Mouse (Mus musculus): ENCODE data around the gene Tnnc1.

The Tnnc1 gene

GRCm38 (mm10) chr14:31214684-31215083 is 6.6 kb downstream of the Tnnc1 start:
- no peak for DNase-seq (ENCODE audit: low spot score)

DNA sequence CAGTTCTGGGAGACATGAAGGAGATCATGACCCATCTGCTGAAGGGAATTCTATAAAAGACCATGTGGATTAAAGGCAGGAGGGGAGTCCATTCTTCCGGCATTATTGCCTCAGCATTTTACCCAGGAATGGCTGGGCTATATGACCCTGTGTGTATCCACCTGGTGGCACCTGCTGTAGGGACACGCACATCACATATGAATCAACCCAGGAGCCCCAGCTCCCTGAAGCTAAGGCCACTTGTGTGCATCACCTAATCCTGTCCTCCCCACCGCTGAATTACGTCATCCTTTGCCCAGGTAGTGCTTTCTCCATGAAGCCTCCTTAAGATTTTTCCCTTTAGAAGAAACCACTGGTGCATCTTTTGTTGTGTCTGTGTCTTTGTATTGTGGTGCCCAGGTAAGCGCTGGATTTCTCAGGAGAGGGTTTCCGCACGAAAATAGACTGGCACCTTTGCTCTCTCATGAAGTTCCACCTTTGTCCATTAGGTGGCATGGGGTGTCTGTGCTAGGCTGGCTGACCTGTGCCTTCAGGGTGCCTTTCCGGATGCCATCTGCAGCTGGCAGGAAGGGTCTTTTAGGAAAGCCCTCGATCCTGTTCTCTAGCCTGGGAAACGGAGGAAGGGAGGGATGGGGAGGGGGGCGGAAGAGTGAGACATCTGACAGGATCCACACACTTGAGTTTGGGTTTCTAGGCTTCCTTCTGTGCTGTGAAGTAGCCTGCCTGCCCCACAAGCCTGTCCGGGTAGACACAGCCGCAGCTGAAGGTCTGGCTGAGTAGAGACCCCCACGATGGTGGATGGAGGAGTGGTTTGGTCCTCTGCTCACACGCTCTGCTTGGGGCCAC is 7.3 kb downstream of the Tnnc1 start:
- DNase-seq (ENCODE audit: low spot score) = peak; percentile 85

DNA sequence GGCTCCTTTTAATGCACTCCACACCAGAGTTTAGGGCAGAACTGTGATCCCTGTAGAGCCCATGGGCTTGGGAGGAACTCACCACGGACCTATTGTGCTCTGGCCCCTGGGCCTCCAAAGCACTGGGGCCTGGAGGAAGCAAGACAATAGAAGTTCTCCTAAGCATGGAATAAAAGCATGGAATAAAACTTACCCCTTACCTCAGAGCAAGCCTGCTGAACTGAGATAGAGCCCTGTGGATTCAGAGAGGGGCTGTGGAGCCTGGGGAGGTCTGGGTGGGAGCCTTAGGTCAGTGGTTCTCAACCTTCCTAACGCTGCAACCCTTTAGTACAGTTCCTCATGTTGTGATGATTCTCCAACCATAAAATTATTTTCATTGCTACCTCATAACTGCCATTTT is 8.7 kb downstream of the Tnnc1 start, which contains the start of gene Nisch:
Nisch (minus strand) TSS at position 101 of the 400 bp plus-strand sequence.
- DNase-seq (ENCODE audit: low spot score) = no peak

- DNase-seq (ENCODE audit: low spot score) = peak; percentile 89
These were observed 9.6 kb downstream of the Tnnc1 start, which contains the start of gene Sema3g for GRCm38 (mm10) chr14:31217666-31218065. Gene Sema3g, plus strand, starts transcription at chr14:31217860.

GRCm38 (mm10) chr14:31226978-31227377 is 18.9 kb downstream of the Tnnc1 start:
- no peak for DNase-seq (ENCODE audit: low spot score)

DNA sequence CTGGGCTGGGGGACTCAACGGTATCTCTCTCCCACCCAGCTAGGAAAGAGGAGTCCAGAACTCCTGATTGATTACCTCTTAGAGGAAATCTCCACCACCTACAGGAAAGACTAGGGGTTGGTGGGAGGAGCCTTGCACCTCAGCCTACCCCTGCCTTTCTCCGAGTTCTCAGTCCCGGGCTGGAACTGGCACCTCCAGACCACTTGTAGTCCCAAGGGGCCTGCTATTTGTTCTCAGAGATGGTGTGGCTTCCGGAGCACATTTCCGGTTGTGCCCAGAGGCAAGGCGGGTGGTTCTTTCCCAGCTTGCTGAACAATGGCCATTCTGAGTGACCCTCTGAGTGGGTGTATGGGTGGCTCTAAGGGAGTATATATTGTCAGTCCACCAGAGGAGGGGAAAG is 20.1 kb downstream of the Tnnc1 start:
- DNase-seq (ENCODE audit: low spot score) = peak; percentile 80

DNA sequence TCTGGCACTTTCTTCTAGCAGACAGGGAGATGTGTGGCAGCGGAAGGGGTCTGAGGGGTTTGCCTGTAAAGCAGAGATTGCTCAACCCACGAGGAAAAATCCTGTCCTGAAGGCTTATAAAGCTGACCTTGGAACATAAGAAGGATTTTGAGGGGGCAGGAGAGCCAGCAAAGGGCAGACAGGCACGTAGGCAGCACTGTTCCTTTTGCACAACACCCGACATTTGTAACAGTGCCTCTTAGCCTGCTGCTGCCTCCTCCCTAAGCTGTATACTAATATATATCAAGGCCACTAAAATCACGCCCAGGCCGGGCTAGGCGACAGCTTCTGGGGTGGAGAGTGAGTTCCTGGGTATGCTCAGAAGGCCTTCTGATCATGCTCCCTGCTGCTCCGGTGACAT is 22.3 kb downstream of the Tnnc1 start:
- DNase-seq (ENCODE audit: low spot score) = no peak

DNA sequence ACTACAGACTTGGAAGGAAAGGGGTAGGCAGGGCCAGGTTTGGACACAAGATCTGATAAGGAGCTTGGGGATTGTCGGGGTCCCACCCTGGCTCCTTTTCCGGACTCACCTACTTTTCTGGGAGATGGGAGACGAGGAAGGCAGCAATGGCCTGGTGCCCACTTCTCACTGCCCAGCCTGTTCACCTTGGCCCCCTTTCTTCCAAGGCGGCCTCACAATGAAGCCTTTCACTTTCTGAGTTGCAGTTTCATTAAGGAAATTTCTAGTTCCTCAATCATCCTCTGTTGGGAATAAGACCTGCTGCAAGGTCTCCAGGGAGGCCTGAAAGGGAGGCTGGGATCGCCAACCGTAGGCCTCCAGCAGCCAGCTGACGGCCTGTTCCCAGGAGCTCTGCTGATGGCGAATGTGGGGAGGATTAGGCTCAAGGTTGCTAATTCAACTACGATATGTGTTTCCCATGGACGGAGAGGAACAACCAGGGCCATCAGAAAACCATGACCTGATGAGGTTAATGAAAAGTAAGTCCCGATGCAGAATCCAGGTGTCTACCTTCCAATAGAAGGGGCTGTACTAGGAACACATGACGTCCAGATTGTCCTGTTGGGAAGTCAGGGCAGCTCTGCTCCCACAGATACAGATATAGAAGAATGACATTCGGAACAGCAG is 24.4 kb downstream of the Tnnc1 start:
- no peak for DNase-seq (ENCODE audit: low spot score)

DNA sequence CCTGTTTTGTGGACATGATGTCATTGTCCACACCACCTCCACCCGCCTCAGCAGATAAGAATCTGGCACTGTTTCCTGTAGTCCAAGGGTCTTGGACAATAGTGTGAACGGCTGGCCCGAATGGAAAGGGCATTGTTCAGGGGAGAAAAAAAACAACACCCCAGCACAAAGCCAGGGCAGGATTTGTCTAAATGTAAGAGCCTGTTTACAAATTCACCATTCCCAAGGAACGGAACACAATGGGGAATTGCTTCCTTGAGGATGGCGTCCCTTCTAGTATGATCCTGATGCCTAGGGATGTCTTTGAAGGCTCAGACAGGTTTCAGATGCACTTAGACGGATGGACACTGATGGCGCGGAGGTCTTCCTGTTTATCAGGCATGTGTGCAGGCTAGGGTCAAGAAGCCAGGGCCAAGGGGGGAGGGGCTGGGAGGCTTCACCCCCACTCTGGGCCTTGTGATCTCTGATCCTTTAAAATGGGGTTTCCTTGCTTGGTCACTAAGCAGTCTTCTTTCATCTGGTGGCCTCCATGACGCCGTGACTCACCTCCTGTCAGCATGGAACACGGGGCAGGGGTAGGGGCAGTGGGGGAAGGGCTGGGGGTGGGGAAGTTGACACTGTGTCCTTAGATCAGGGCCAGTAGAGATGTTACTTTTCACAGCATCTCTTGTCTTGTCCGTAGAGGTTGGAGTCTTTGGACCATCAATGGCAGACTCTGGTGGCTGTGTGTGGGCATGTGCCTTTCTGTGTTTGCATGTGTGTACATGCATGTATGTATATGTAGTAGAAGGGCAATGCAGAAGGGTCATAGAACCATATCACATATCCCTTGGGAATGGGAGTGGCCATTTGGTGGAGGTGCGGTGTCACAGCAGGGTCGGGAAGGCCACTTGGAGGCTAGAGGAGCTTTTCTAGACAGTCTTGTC is 25.2 kb downstream of the Tnnc1 start:
- peak; percentile 85 for DNase-seq (ENCODE audit: low spot score)

DNA sequence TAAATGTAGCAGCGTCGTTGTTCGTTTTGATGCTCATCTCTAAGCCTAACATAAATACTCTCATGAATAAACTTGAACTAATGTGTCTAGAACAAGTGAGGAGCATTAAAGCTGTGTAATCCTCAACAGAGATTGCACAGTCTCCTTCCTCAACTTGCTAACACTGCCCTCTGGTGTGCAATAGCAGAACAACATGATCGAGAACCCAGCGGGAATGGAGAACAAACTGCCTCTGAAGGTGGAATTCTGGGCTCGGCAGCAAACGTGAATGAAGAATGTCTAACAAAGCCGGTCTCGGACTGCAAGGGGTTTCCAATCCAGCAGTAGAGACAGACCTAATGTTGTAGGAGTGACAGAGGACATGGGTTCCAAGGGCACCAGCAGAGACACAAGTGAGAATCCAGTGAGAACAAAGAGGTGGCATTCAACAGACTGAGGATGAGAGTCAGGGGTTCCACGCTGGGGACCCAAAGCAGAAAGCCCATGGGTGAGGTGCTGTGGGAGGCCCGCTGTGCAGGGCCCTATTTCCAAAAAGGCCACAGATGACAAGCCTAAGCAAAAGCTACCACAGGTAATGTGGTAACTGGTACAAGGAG is 26.0 kb downstream of the Tnnc1 start:
- peak; percentile 89 for DNase-seq (ENCODE audit: low spot score)

- DNase-seq (ENCODE audit: low spot score) = no peak
These were observed 29.2 kb downstream of the Tnnc1 start for GRCm38 (mm10) chr14:31237101-31237882.

- no peak for DNase-seq (ENCODE audit: low spot score)
These were observed 32.4 kb downstream of the Tnnc1 start for GRCm38 (mm10) chr14:31240528-31240927.

- DNase-seq (ENCODE audit: low spot score) = no peak
These were observed 36.7 kb downstream of the Tnnc1 start for GRCm38 (mm10) chr14:31244777-31245176.

- DNase-seq (ENCODE audit: low spot score) = no peak
These were observed 37.8 kb downstream of the Tnnc1 start for GRCm38 (mm10) chr14:31245946-31246345.

- no peak for DNase-seq (ENCODE audit: low spot score)
These were observed 40.3 kb downstream of the Tnnc1 start for GRCm38 (mm10) chr14:31248396-31248795.

DNA sequence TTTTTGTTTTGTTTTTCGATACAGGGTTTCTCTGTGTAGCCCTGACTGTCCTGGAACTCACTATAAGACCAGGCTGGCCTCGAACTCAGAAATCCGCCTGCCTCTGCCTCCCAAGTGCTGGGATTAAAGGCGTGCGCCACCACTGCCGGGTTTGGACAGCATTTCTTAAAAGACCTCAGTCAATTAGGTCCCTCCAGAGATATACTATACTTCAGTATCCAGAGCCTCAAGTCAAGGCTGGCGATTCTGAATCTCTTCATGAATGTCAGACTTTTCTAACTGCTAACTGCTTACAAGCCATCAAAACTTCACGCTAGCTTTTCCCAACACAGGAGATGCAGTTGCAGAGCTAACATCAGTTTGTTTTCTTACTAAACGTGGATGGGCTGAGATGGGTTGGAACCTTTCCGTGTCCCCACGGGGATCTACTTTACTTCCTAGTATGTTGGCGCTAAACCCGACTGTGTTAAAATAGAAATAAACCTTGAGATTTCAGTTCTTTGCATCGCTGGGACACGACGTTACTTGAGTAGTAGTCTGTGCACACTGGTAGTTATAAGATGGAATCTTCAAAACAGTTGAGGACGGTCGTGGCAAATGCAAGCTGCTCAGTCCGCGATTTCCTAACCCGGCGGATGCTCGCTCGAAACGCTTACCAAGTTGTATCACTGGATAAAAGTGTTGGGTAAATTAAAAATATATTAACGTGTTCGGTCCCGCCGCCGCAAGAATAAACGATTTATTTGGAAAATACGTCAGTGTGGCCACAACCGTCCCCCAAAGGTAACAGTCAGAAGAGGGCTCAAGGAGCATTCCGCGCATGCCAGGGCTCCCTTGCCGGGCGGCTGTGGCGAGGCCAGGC is 42.3 kb downstream of the Tnnc1 start:
- DNase-seq (ENCODE audit: low spot score) = peak; percentile 79

DNA sequence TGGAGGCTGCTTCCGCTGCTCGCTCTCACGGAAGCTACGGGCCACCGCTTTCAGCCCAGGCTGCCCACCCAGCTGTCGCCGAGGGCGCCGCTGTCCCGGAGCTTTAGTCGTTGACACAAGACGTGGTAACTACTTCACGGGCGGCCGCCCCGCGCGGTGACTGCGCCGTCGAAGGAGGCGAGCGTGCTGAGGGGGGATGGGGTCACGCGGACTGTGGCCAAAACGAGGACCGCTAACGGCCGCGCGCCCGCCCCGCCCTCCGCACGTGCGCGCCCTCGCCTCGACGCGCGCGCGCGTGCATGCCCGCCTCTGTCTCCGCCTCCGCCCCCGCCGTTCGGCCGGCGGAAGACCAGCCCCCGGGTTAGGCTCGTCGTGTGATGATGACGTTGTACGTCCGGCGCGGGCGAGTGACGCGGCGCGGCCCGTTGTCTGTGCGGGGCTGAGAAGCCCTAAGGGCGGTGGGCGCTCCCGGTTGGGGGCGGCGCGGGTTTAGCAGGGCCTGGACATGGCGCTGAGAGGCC is 43.0 kb downstream of the Tnnc1 start, which contains the start of the genes Phf7 and Bap1:
Phf7 (minus strand) TSS at position 234 of the 521 bp plus-strand sequence.
Bap1 (plus strand) TSS at position 367 of the 521 bp plus-strand sequence.
- peak; percentile 93 for DNase-seq (ENCODE audit: low spot score)

DNA sequence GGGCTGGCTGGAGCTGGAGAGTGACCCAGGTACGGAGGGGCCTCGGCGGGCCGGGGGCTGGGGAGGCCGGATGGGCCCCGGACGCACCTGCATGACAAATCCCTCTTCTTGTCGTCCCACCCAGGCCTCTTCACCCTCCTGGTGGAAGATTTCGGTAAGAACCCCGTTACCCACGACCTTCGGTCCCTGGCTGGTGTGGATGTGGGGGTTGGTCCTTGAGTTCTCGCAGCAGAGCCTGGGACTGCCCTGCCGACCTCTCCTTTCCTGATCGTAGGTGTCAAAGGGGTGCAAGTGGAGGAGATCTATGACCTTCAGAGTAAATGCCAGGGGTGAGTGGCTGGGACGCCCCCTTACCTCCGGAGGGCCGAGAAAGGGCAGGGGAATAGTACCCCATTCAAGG is 43.5 kb downstream of the Tnnc1 start:
- no peak for DNase-seq (ENCODE audit: low spot score)

GRCm38 (mm10) chr14:31252091-31252490 is 44.0 kb downstream of the Tnnc1 start:
- DNase-seq (ENCODE audit: low spot score) = no peak
